Mouse (Mus musculus) thymus, postnatal 0 days (tissue): ENCODE data around the gene 4930432K21Rik. TPM values are rescaled to one million over a fixed set of nuclear protein-coding genes. Genes with fewer than 3 reads are reported as not detected.

Source experiments
- DNase-seq: peaks from one replicate; pipeline ENCODE4 v3.0.0-alpha.2; 2015; ENCODE audit warnings: low spot score
- polyA plus RNA-seq: library from polyadenylated mRNA; unstranded; fragments of >200 nt; fragmentation: Nextera tagmentation; extraction: Ambion mirVana; gene quantifications from 2 replicates; pipeline ENCODE4 v1.2.1, GENCODE M21; 2015

Gene 4930432K21Rik
- polyA plus RNA-seq, 1 experiment from 2014 or later, result 1.3 TPM

DNA sequence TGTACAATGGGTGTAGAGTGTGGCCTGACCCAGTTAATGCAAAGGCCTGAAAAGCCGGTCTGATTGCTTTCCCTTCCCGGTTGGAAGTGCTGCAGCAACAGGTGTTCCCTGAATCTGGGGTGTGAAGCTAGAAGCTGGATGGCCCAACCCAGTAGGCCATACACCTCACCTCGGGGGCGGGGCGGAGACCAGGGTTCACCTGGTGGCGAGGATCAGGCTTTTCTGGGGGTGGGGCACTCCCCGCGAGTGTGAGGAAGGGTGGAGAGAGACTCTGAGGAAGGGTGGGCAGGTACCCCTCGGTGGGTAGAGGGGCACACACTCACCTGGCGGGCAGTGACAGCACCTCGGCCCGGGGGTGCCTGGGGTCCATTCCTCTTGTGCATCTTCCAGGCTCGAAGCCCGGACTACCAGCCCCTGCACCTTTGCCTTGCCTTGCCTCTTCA lies 480 bp upstream of the 4930432K21Rik start:
- no peak for DNase-seq

GRCm38 (mm10) chr8:84148531-84148850 lies 666 bp downstream of the 4930432K21Rik start:
- no peak for DNase-seq

- DNase-seq, result no peak
Observed at GRCm38 (mm10) chr8:84149181-84149580, 1.4 kb downstream of the 4930432K21Rik start.

- DNase-seq, result no peak
Observed at GRCm38 (mm10) chr8:84157620-84158019, 9.8 kb downstream of the 4930432K21Rik start.

- DNase-seq, result no peak
Observed at GRCm38 (mm10) chr8:84167696-84168095, 19.9 kb downstream of the 4930432K21Rik start.

- DNase-seq, result no peak
Observed at GRCm38 (mm10) chr8:84170096-84170495, 22.3 kb downstream of the 4930432K21Rik start.

DNA sequence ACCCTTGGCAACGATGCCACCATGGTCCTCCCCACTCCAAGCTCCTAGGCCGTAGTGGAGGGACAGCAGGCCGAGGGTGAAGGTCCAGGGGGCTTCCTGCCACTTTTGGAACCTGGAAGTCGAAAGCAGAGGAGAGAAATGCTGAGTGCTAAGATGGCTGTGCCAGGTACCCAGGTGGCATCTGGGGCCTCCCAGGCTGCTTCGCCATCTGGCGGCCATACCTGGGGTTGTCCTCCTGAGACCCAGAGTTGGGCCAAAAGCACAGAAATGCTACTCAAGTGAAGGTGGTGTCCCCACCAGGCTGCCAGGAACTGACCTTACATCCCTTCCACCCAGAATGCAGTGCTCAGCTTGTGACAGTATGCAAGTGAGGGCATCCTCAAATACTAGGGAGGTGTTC lies 26.0 kb downstream of the 4930432K21Rik start:
- no peak for DNase-seq

DNA sequence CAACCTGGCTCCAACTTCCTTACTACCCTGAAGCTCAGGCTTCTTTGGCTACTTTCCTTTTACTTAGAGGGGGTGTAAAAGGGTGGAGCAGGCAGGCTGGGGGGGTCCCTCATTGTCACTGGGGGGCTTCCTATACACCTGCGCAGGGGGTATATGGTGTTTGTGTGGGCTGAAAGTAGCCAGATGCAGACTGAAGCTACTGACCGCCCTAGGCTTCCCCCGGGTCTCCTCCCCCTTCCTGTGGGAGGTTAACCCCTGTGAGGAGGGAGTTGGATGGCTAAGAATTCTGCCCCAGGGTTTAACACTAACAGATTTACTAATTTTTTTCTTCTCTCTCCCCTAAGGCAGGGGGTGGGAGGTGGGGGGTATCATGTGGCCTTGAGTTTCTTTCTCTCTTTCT lies 28.7 kb downstream of the 4930432K21Rik start:
- DNase-seq, result no peak

DNA sequence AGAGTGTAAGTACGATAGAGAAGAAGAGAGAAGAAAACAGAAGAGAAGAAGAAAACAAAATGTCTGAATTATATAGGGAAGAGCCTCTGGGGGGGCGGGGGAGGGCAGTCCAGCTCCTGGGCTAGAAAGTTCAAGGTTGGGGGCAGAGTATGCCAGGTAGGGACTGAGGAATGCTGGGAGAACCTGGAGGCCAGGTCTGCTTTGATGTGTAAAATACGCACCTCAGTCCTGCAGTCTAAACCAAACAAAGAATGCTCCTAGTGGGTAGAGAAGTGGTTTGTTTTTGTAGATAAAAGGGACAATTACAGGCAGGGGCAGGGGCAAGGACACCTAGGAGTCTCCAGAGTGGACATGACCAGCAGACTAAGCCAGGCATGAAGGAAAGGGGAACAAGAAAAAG lies 29.6 kb downstream of the 4930432K21Rik start:
- DNase-seq, result no peak

DNA sequence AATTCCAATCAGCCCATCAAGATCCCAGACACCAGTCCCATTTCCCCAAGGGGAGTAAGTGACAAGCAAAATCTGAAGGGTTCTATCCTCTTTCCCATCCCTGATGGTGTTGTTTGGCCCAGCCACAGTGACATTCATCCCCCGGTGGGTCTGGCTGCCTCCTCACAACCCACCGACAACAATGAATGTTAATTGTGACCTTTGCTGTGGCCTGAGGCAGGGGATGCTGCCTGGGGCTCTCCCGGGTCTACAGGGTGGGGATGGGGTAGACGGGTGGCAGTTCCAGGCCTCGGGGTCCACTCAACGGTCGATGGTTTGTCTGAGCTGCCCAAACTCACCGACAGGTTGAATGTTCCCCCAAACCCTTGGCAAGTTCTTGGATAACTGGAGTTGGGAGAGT lies 30.8 kb downstream of the 4930432K21Rik start:
- no peak for DNase-seq

DNA sequence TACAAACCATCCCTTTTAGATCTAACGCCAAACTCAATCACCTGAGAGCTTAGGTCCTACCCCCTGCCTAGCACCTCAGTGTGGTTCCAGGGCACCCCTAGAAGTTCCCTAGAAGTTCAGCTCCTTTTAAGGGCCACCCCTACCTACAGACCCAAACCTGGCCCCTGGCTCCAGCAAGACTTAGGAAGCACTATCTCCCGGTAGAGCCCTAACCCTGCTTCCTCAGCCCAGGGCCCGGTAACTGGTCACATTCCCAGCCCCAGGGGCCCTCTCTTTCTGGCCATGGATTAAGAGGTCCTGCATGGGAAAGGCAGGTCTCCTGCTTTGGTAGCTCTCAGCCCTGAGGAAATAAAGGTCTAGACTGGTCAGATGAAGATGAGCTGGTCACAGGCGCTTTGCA lies 32.1 kb downstream of the 4930432K21Rik start:
- no peak for DNase-seq

GRCm38 (mm10) chr8:84180530-84181190 lies 32.8 kb downstream of the 4930432K21Rik start:
- DNase-seq, result peak; percentile 68

DNA sequence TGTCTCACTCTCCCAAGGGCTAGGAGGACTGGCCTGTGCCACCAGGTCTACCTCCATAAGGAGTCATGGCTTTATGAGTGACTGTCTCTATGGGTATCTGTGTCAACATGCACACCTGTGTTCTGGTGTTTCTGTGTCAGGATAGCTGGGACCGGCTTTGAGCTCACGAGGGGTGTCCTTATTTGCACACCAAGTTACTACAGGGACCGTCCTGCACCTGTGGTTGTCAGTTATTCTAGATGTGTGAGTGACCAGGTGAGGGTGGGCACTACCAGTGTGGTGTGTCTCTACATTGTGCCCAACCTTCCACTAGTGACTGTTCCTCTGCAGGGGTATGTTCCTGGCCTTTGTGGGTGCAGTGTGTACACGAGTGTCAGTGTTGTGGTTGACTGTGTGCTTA lies 35.0 kb downstream of the 4930432K21Rik start:
- DNase-seq, result peak; percentile 49

- DNase-seq, result peak; percentile 79
Observed at GRCm38 (mm10) chr8:84183261-84184084, 35.6 kb downstream of the 4930432K21Rik start.

GRCm38 (mm10) chr8:84184085-84185043 lies 36.5 kb downstream of the 4930432K21Rik start:
- no peak for DNase-seq

DNA sequence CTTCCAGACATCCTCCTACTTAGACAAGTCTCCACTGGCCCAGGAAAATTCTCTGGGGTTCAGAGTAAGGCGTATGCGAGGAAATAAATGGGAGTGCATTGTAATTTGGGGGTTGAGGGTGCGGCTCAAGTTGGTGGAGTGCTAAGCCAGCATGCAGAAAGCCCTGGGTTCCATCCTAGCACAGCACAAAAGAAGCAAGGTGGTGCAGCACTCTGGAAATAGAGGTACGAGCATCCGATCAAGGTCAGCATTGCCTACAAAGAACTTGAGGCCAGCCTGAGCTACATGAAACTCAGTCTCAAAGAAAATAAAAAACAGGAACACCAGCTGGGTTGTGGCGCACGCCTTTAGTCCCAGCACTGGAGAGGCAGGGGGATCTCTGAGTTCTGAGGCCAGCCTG lies 37.3 kb downstream of the 4930432K21Rik start, which contains the start of gene Nanos3:
TSS of gene Nanos3 (minus strand) at position 101 of the 400 bp plus-strand sequence.
- DNase-seq, result no peak

GRCm38 (mm10) chr8:84186547-84186946 lies 38.7 kb downstream of the 4930432K21Rik start:
- DNase-seq, result peak; percentile 86

DNA sequence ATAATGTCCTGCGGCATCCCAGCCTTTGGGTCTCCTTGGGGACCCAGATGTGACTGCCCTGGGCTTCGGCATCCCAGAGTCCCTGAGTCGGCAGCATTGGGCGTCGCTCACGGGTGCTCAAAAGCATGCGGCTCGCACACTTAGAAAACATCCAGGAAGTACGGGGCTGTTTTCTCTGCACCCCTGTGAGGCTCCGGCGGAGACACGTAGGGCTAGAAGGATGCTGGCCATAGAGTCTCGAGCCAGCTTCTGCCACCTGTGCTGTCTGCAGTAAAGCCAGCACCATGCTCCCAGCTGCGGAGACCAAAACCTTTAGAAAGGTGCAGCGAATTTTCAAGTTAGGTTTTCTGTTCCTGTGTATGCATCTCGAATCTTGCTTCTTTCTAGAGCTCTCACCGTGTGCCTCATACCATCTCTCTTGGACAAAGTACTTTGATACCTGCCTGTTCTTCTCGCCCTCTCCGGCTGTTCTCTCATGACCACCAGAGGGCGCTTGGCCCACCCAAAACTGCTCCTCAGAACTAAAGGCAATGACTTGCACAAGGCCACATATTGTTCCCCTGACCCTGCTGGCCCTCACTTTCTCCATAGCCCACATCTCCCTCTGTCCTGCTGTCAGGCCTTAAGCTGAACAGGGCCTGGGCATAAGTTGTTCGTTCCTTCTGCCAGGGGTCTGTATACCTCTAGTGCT lies 39.4 kb downstream of the 4930432K21Rik start:
- DNase-seq, result peak; percentile 89

DNA sequence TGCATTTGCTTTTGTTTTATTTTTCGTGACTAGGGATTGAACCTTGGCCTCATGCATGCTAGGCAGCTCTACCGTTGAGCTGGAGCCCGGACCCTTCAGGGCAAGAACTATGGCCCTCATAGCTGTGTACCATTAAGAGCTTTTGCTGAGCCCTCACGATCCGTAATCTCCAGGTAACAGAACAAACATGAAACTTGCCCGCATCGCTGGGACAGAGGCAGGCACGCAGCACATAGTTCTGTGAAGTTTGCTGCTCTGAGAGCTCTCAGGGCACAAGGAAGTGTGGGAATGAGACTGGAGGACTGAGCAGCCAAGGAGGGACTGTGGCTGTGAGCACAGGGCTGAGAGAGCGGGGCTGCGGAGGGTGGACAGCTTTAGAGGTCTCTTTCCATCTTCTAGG lies 40.8 kb downstream of the 4930432K21Rik start:
- DNase-seq, result no peak

- DNase-seq, result no peak
Observed at GRCm38 (mm10) chr8:84189603-84190002, 41.8 kb downstream of the 4930432K21Rik start.
